Mouse (Mus musculus): ENCODE measurements around the gene Pml.
A peak's percentile ranks its signal among the peaks of the same experiment; 100 is the strongest.

The Pml gene

GRCm38 (mm10) chr9:58241780-58242485, 7.7 kb downstream of the Pml start:
- DNase-seq (ENCODE audit: low read depth, low spot score) = no peak

GRCm38 (mm10) chr9:58234502-58235015, 15.0 kb downstream of the Pml start:
- no peak for DNase-seq (ENCODE audit: low read depth, low spot score)

- no peak for DNase-seq (ENCODE audit: low read depth, low spot score)
Observed at GRCm38 (mm10) chr9:58232374-58232773, 17.2 kb downstream of the Pml start.

GRCm38 (mm10) chr9:58231746-58232145, 17.8 kb downstream of the Pml start:
- DNase-seq (ENCODE audit: low read depth, low spot score) = no peak

GRCm38 (mm10) chr9:58228777-58229466, 20.7 kb downstream of the Pml start:
- DNase-seq (ENCODE audit: low read depth, low spot score) = no peak

- peak; percentile 64 for DNase-seq (ENCODE audit: low read depth, low spot score)
Observed at GRCm38 (mm10) chr9:58225915-58226913, 23.4 kb downstream of the Pml start.

GRCm38 (mm10) chr9:58224356-58224755, 25.2 kb downstream of the Pml start:
- no peak for DNase-seq (ENCODE audit: low read depth, low spot score)

GRCm38 (mm10) chr9:58220218-58220903, 29.2 kb downstream of the Pml start:
- peak; percentile 70 for DNase-seq (ENCODE audit: low read depth, low spot score)

GRCm38 (mm10) chr9:58218539-58218938, 31.0 kb downstream of the Pml start:
- no peak for DNase-seq (ENCODE audit: low read depth, low spot score)

GRCm38 (mm10) chr9:58216402-58216801, 33.2 kb downstream of the Pml start:
- peak; percentile 44 for DNase-seq (ENCODE audit: low read depth, low spot score)

- no peak for DNase-seq (ENCODE audit: low read depth, low spot score)
Observed at GRCm38 (mm10) chr9:58214519-58215180, 34.9 kb downstream of the Pml start.

- DNase-seq (ENCODE audit: low read depth, low spot score) = no peak
Observed at GRCm38 (mm10) chr9:58213865-58214264, 35.7 kb downstream of the Pml start.

- DNase-seq (ENCODE audit: low read depth, low spot score) = no peak
Observed at GRCm38 (mm10) chr9:58213377-58213776, 36.2 kb downstream of the Pml start.

- DNase-seq (ENCODE audit: low read depth, low spot score) = no peak
Observed at GRCm38 (mm10) chr9:58210304-58210627, 39.3 kb downstream of the Pml start.

GRCm38 (mm10) chr9:58209462-58210303, 39.9 kb downstream of the Pml start:
- no peak for DNase-seq (ENCODE audit: low read depth, low spot score)

GRCm38 (mm10) chr9:58206013-58206412, 43.6 kb downstream of the Pml start:
- no peak for DNase-seq (ENCODE audit: low read depth, low spot score)

- DNase-seq (ENCODE audit: low read depth, low spot score) = peak; percentile 83
Observed at GRCm38 (mm10) chr9:58204448-58205000, 45.1 kb downstream of the Pml start.

- DNase-seq (ENCODE audit: low read depth, low spot score) = no peak
Observed at GRCm38 (mm10) chr9:58203516-58204447, 45.8 kb downstream of the Pml start, which contains the start of the genes Islr and Islr2. TSS of gene Islr (minus strand) at chr9:58204306. TSS of gene Islr2 (minus strand) at chr9:58204319.
